Mouse (Mus musculus) cerebellum, adult 2 months (tissue): ENCODE data around the gene Tmco1.

Experiments used
- CTCF ChIP-seq: fragments of 200-500 bp; IDR thresholded peaks from 2 replicates; pipeline ENCODE4 v1.5.1; 2011; ENCODE audit warnings: low read depth, mild to moderate bottlenecking, control low read depth, low read length, moderate library complexity, borderline replicate concordance; ENCODE audit not compliant: insufficient read depth
- POLR2A ChIP-seq: fragments of 200-500 bp; IDR thresholded peaks from 2 replicates; pipeline ENCODE4 v1.6.1; 2011; ENCODE audit warnings: low read length, control low read depth, borderline replicate concordance; ENCODE audit not compliant: insufficient read depth

GRCm38 (mm10) chr1:167284258-167284836 is 23.8 kb upstream of the Tmco1 start:
- TF ChIP-seq POLR2A (no peak), CTCF (no peak)
